Comparison of ENCODE assay signal across 9 mouse cellular contexts in genomic region chr16:32667552-32667872, GRCm38 (mm10). TPM values are rescaled to one million over a fixed set of nuclear protein-coding genes. Genes with fewer than 3 reads are reported as not detected.
A peak's percentile ranks its signal among the peaks of the same experiment; 100 is the strongest.
DNase-seq lines count a peak whose midpoint lies in the region; ATAC-seq and TF ChIP-seq lines count a peak whose summit lies in the region.
"Had no signal": no experiment of that assay in that cellular context is flagged by ENCODE, and none has a peak within 500 bp of the region (broad histone marks: within the 10 kb centered on the region; RNA-seq: fewer than 3 reads in every experiment).

No protein-coding gene starts in this region.

- 41% methylated on average over 3 of the region's 3 CpGs for WGBS in heart, adult 2 months
- WGBS in neural tube, embryonic 15.5 days: 89% methylated on average over 3 of the region's 3 CpGs
- 49% methylated on average over 3 of the region's 3 CpGs for WGBS in heart, embryonic 16.5 days
- 66% methylated on average over 3 of the region's 3 CpGs for WGBS in stomach, embryonic 16.5 days

- no peak for TF ChIP-seq POLR2A in heart, adult 2 months (IDR thresholded peaks at IDR 0.05; ENCODE audit: insufficient read depth, low read depth, low read length)

- no peak overlapping the region for H3K4me2 ChIP-seq in neural tube, embryonic 15.5 days
- H3K4me2 ChIP-seq in heart, embryonic 16.5 days (ENCODE audit: low read depth, low read length): no peak overlapping the region
- no peak overlapping the region for H3K4me2 ChIP-seq in stomach, embryonic 16.5 days (ENCODE audit: low read depth, low read length)

- no peaks in the 10 kb centered on the region for H3K9me3 ChIP-seq in neural tube, embryonic 15.5 days (replicated peaks)
- no peaks in the 10 kb centered on the region for H3K9me3 ChIP-seq in heart, embryonic 16.5 days (replicated peaks; ENCODE audit: control insufficient read depth, low read length)
- no peaks in the 10 kb centered on the region for H3K9me3 ChIP-seq in stomach, embryonic 16.5 days (replicated peaks; ENCODE audit: control insufficient read depth, low read length)

- H3K9ac ChIP-seq in heart, adult 2 months (ENCODE audit: low read depth, low read length): no peak overlapping the region
- H3K9ac ChIP-seq in neural tube, embryonic 15.5 days (replicated peaks): no peak overlapping the region
- no peak overlapping the region for H3K9ac ChIP-seq in heart, embryonic 16.5 days (ENCODE audit: low read length)
- 0 out of 2 replicates have a peak overlapping the region, but pooled peaks have one; percentile 9 for H3K9ac ChIP-seq in stomach, embryonic 16.5 days (ENCODE audit: low read length)

- H3K4me3 ChIP-seq in heart, adult 2 months: no peak overlapping the region
- H3K4me3 ChIP-seq in neural tube, embryonic 15.5 days (replicated peaks): no peak overlapping the region
- H3K4me3 ChIP-seq in heart, embryonic 16.5 days (ENCODE audit: low read length): no peak overlapping the region
- H3K4me3 ChIP-seq in stomach, embryonic 16.5 days (replicated peaks; ENCODE audit: low read length): no peak overlapping the region

- DNase-seq in heart, adult 2 months: peak in 1 of 2 experiments; percentile 39
- DNase-seq in heart, postnatal 25 days (ENCODE audit: low spot score): no peak
- no peak for DNase-seq in neural tube, embryonic 10.5 days (ENCODE audit: extremely low spot score, low spot score)
- no peak for DNase-seq in frontal cortex, postnatal 10 days (ENCODE audit: low spot score in 2 of 2)
- no peak for DNase-seq in left cerebral cortex, adult 9 months (ENCODE audit: low spot score in 2 of 2)

- peak overlapping the region; percentile 31 for H3K27ac ChIP-seq in heart, adult 2 months
- H3K27ac ChIP-seq in neural tube, embryonic 15.5 days (replicated peaks): 0 out of 2 replicates have a peak overlapping the region, but pooled peaks have one; percentile 4
- H3K27ac ChIP-seq in heart, embryonic 16.5 days (ENCODE audit: low read length): peak overlapping the region; percentile 3; the same call in 1 of the 2 replicates
- peak overlapping the region; percentile 38; the same call in 1 of the 2 replicates for H3K27ac ChIP-seq in stomach, embryonic 16.5 days (ENCODE audit: low read length)
- H3K27ac ChIP-seq: macrophage had no signal

- TF ChIP-seq CTCF in heart, adult 2 months (IDR thresholded peaks at IDR 0.05): no peak

- peaks cover 21% of the 10 kb centered on the region for H3K4me1 ChIP-seq in heart, adult 2 months (ENCODE audit: control insufficient read depth, insufficient read depth, low read length)
- peaks cover 47% of the 10 kb centered on the region for H3K4me1 ChIP-seq in neural tube, embryonic 15.5 days
- H3K4me1 ChIP-seq in heart, embryonic 16.5 days (ENCODE audit: control insufficient read depth, insufficient read depth, low read length): peaks cover 50% of the 10 kb centered on the region
- peaks cover 42% of the 10 kb centered on the region for H3K4me1 ChIP-seq in stomach, embryonic 16.5 days (ENCODE audit: control insufficient read depth, insufficient read depth, low read length)

- H3K36me3 ChIP-seq in heart, adult 2 months (ENCODE audit: control insufficient read depth, insufficient read depth, low read length): no peaks in the 10 kb centered on the region
- H3K36me3 ChIP-seq in neural tube, embryonic 15.5 days: peaks cover 28% of the 10 kb centered on the region
- no peaks in the 10 kb centered on the region for H3K36me3 ChIP-seq in heart, embryonic 16.5 days (ENCODE audit: control insufficient read depth, insufficient read depth)
- H3K36me3 ChIP-seq in stomach, embryonic 16.5 days (ENCODE audit: control insufficient read depth, insufficient read depth, low read length): peaks cover 8% of the 10 kb centered on the region; the same call in 1 of the 2 replicates

- TF ChIP-seq EP300 in heart, adult 2 months (IDR thresholded peaks at IDR 0.05; ENCODE audit: insufficient read depth, low read depth, low read length): no peak

- H3K27me3 ChIP-seq in heart, adult 2 months (ENCODE audit: control insufficient read depth, insufficient read depth, low read length): no peaks in the 10 kb centered on the region
- no peaks in the 10 kb centered on the region for H3K27me3 ChIP-seq in neural tube, embryonic 15.5 days (replicated peaks)
- no peaks in the 10 kb centered on the region for H3K27me3 ChIP-seq in heart, embryonic 16.5 days (ENCODE audit: control insufficient read depth, insufficient read depth, low read length)
- no peaks in the 10 kb centered on the region for H3K27me3 ChIP-seq in stomach, embryonic 16.5 days (ENCODE audit: control insufficient read depth, insufficient read depth, low read length)

- no peak for ATAC-seq in neural tube, embryonic 15.5 days (ENCODE audit: low FRiP score)
- ATAC-seq in heart, embryonic 16.5 days (replicated peaks; ENCODE audit: extremely low read depth, insufficient read depth, low FRiP score): 0 out of 2 replicates have a peak, but pooled peaks have one; percentile 5
- ATAC-seq in stomach, embryonic 16.5 days (ENCODE audit: insufficient read depth, low FRiP score): no peak

- H3K79me2 ChIP-seq in heart, adult 2 months (replicated peaks; ENCODE audit: control insufficient read depth, insufficient read depth, low read length): no peaks in the 10 kb centered on the region

- intact Hi-C loops in heart, adult 2 months (cut with DNase I): no loop called here
- intact Hi-C loops in heart, postnatal 25 days (cut with DNase I): no loop called here

RNA-seq across cellular contexts. Expression of gene Tnk2, which starts 23.8 kb away (rescaled TPM):
- total RNA-seq in heart, adult 2 months (2021): 10 to 100 TPM; 17.8 to 19.6 TPM
- 32.2 and 37.0 TPM in 2 replicates for polyA plus RNA-seq in heart, adult 2 months (2012; rRNA removed)
- total RNA-seq in heart, postnatal 25 days (2021): 10 to 100 TPM; 20.9 to 24.7 TPM
- polyA plus RNA-seq in neural tube, embryonic 15.5 days (2015; fragmentation: Nextera tagmentation; extraction: Ambion mirVana): 20.0 and 23.2 TPM in 2 replicates
- 9.0 and 9.5 TPM in 2 replicates for polyA plus RNA-seq in heart, embryonic 16.5 days (2015; fragmentation: Nextera tagmentation; extraction: Ambion mirVana)
- 10.6 TPM in 2 replicates for polyA plus RNA-seq in stomach, embryonic 16.5 days (2015; fragmentation: Nextera tagmentation; extraction: Ambion mirVana)

RNA-seq across cellular contexts. Expression of gene Tfrc, which starts 58.8 kb away (rescaled TPM):
- total RNA-seq in heart, adult 2 months (2021): 10 to 100 TPM; 51.3 to 85.7 TPM
- 27.8 and 72.8 TPM in 2 replicates for polyA plus RNA-seq in heart, adult 2 months (2012; rRNA removed)
- 100 to 1,000 TPM; 168 to 194 TPM for total RNA-seq in heart, postnatal 25 days (2021)
- 32.7 and 33.1 TPM in 2 replicates for polyA plus RNA-seq in neural tube, embryonic 15.5 days (2015; fragmentation: Nextera tagmentation; extraction: Ambion mirVana)
- 49.2 and 53.8 TPM in 2 replicates for polyA plus RNA-seq in heart, embryonic 16.5 days (2015; fragmentation: Nextera tagmentation; extraction: Ambion mirVana)
- polyA plus RNA-seq in stomach, embryonic 16.5 days (2015; fragmentation: Nextera tagmentation; extraction: Ambion mirVana): 68.3 and 69.7 TPM in 2 replicates
